8 mouse cellular contexts compared by ENCODE assay signal in the genomic region with DNA sequence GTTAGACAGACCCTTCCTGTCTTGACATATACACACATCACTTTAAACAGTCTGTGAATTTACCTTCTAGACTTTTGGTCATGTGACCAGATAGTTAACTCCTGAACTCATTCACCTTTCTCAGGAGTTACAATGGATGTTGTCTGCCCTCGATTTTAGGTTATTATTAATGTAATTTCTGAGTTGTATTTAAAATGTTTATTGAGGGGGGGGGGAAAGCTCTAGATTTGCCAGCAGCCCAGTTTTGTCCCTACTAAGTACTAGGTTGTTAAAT. TPM values are rescaled to one million over a fixed set of nuclear protein-coding genes. Genes with fewer than 3 reads are reported as not detected.
DNase-seq lines count a peak whose midpoint lies in the region; ATAC-seq and TF ChIP-seq lines count a peak whose summit lies in the region.

No protein-coding gene starts in this region.

- H3K9ac ChIP-seq in heart, postnatal 0 days (replicated peaks; ENCODE audit: low read depth, low read length) = peak overlapping the region; percentile 74
- H3K9ac ChIP-seq in hindbrain, embryonic 13.5 days = peak overlapping the region; percentile 82
- peak overlapping the region; percentile 84 for H3K9ac ChIP-seq in midbrain, embryonic 12.5 days (replicated peaks)

- H3K9me3 ChIP-seq in heart, postnatal 0 days (replicated peaks; ENCODE audit: control insufficient read depth, low read length) = no peaks in the 10 kb centered on the region
- H3K9me3 ChIP-seq in hindbrain, embryonic 13.5 days = no peaks in the 10 kb centered on the region
- H3K9me3 ChIP-seq in midbrain, embryonic 12.5 days = no peaks in the 10 kb centered on the region

- ATAC-seq in heart, postnatal 0 days (ENCODE audit: insufficient read depth, low read depth) = no peak
- no peak for ATAC-seq in hindbrain, embryonic 13.5 days (ENCODE audit: low FRiP score)
- ATAC-seq in midbrain, embryonic 12.5 days (ENCODE audit: low FRiP score, low read depth) = no peak

- no peak for TF ChIP-seq CTCF in heart, postnatal 0 days (IDR thresholded peaks at IDR 0.05; ENCODE audit: low read depth)
- no peak for TF ChIP-seq CTCF in bone marrow, adult 2 months (IDR thresholded peaks at IDR 0.05; ENCODE audit: control insufficient read depth, insufficient read depth, low read length)

- peak overlapping the region; percentile 73 for H3K4me3 ChIP-seq in heart, postnatal 0 days (ENCODE audit: low read depth, low read length)
- H3K4me3 ChIP-seq in bone marrow, adult 2 months (replicated peaks; ENCODE audit: control insufficient read depth, low read depth, low read length) = peak overlapping the region; percentile 94
- peak overlapping the region; percentile 69 for H3K4me3 ChIP-seq in hindbrain, embryonic 13.5 days
- peak overlapping the region; percentile 78 for H3K4me3 ChIP-seq in midbrain, embryonic 12.5 days

- TF ChIP-seq POLR2A in bone marrow, adult 2 months (IDR thresholded peaks at IDR 0.05; ENCODE audit: borderline replicate concordance, control insufficient read depth, low read depth, low read length) = no peak

- 11% methylated on average over 1 of the region's 1 CpGs for WGBS in heart, postnatal 0 days
- 18% methylated on average over 1 of the region's 1 CpGs for WGBS in bone marrow, adult 2 months
- 15% methylated on average over 1 of the region's 1 CpGs for WGBS in hindbrain, embryonic 13.5 days
- WGBS in midbrain, embryonic 12.5 days = 0% methylated on average over 1 of the region's 1 CpGs

- H3K4me1 ChIP-seq in heart, postnatal 0 days (ENCODE audit: control insufficient read depth, insufficient read depth) = peaks cover 9% of the 10 kb centered on the region; the same call in 1 of the 2 replicates
- H3K4me1 ChIP-seq in bone marrow, adult 2 months (ENCODE audit: control insufficient read depth, insufficient read depth, low read length) = no peaks in the 10 kb centered on the region; the same call in 1 of the 2 replicates
- peaks cover 20% of the 10 kb centered on the region for H3K4me1 ChIP-seq in hindbrain, embryonic 13.5 days (replicated peaks)
- H3K4me1 ChIP-seq in midbrain, embryonic 12.5 days = peaks cover 21% of the 10 kb centered on the region

- H3K4me2 ChIP-seq in heart, postnatal 0 days (ENCODE audit: low read depth, low read length) = peak overlapping the region; percentile 80
- peak overlapping the region; percentile 65 for H3K4me2 ChIP-seq in hindbrain, embryonic 13.5 days
- H3K4me2 ChIP-seq in midbrain, embryonic 12.5 days (replicated peaks) = peak overlapping the region; percentile 82

- H3K36me3 ChIP-seq in heart, postnatal 0 days (replicated peaks; ENCODE audit: control insufficient read depth, insufficient read depth, low read length) = no peaks in the 10 kb centered on the region
- H3K36me3 ChIP-seq in hindbrain, embryonic 13.5 days = no peaks in the 10 kb centered on the region
- H3K36me3 ChIP-seq in midbrain, embryonic 12.5 days = no peaks in the 10 kb centered on the region

- no peak overlapping the region for H3K27ac ChIP-seq in heart, postnatal 0 days (ENCODE audit: low read depth)
- no peak overlapping the region for H3K27ac ChIP-seq in bone marrow, adult 2 months (ENCODE audit: control insufficient read depth, insufficient read depth, low read depth, low read length, poor library complexity)
- no peak overlapping the region; the same call in 1 of the 2 replicates for H3K27ac ChIP-seq in hindbrain, embryonic 13.5 days
- H3K27ac ChIP-seq in midbrain, embryonic 12.5 days (replicated peaks) = 0 out of 2 replicates have a peak overlapping the region, but pooled peaks have one; percentile 68

- DNase-seq in heart, postnatal 0 days (ENCODE audit: low spot score) = no peak
- DNase-seq in heart, postnatal 14 days = no peak
- no peak for DNase-seq in spleen, adult 18-20 months
- DNase-seq in adrenal gland, postnatal 4 days (ENCODE audit: low spot score in 2 of 2) = no peak
- no peak for DNase-seq in spleen, adult 12 weeks (ENCODE audit: low spot score)

- intact Hi-C loops in heart, postnatal 14 days (cut with DNase I) = loop anchor here (10.0 kb wide), 1 partner anchor 279 kb away; no protein-coding TSS in a partner anchor

- peaks cover 36% of the 10 kb centered on the region for H3K27me3 ChIP-seq in heart, postnatal 0 days (ENCODE audit: control insufficient read depth, insufficient read depth, low read length)
- H3K27me3 ChIP-seq in hindbrain, embryonic 13.5 days = peaks cover 29% of the 10 kb centered on the region
- peaks cover 17% of the 10 kb centered on the region for H3K27me3 ChIP-seq in midbrain, embryonic 12.5 days

- no peak for TF ChIP-seq EP300 in heart, postnatal 0 days (IDR thresholded peaks at IDR 0.05; ENCODE audit: low read depth)

RNA-seq across cellular contexts. Expression of a gene that starts 4.7 kb away (rescaled TPM):
- 0.11 and 0.73 TPM in 2 replicates for total RNA-seq in heart, postnatal 0 days (2014; rRNA removed; ENCODE audit: low replicate concordance)
- polyA plus RNA-seq in heart, postnatal 0 days (2015; fragmentation: Nextera tagmentation; extraction: Ambion mirVana) = 2.3 and 5.6 TPM in 2 replicates
- 1 to 10 TPM; 1.0 to 1.8 TPM for total RNA-seq in heart, postnatal 14 days (2021)
- polyA plus RNA-seq in bone marrow, adult 2 months (2011; ENCODE audit: insufficient read depth, insufficient read length, low replicate concordance, missing spikeins) = 2.7 and 3.0 TPM in 2 replicates
- polyA plus RNA-seq in hindbrain, embryonic 13.5 days (2015; fragmentation: Nextera tagmentation; extraction: Ambion mirVana) = 33.9 and 48.7 TPM in 2 replicates
- polyA plus RNA-seq in midbrain, embryonic 12.5 days (2016; fragmentation: Nextera tagmentation; extraction: Ambion mirVana) = 97.5 and 111 TPM in 2 replicates
- total RNA-seq in adrenal gland, postnatal 4 days (2021) = 1 to 10 TPM; 2.2 to 2.8 TPM

RNA-seq across cellular contexts. Expression of a gene that starts 5.0 kb away (rescaled TPM):
- total RNA-seq in heart, postnatal 0 days (2014; rRNA removed; ENCODE audit: low replicate concordance) = 13.1 and 13.3 TPM in 2 replicates
- 13.2 and 15.0 TPM in 2 replicates for polyA plus RNA-seq in heart, postnatal 0 days (2015; fragmentation: Nextera tagmentation; extraction: Ambion mirVana)
- 10 to 100 TPM; 11.3 to 11.8 TPM for total RNA-seq in heart, postnatal 14 days (2021)
- polyA plus RNA-seq in bone marrow, adult 2 months (2011; ENCODE audit: insufficient read depth, insufficient read length, low replicate concordance, missing spikeins) = 15.5 and 19.6 TPM in 2 replicates
- 34.7 and 39.1 TPM in 2 replicates for polyA plus RNA-seq in hindbrain, embryonic 13.5 days (2015; fragmentation: Nextera tagmentation; extraction: Ambion mirVana)
- 54.1 and 57.9 TPM in 2 replicates for polyA plus RNA-seq in midbrain, embryonic 12.5 days (2016; fragmentation: Nextera tagmentation; extraction: Ambion mirVana)
- total RNA-seq in adrenal gland, postnatal 4 days (2021) = 10 to 100 TPM; 38.8 to 44.1 TPM
